Mouse (Mus musculus) adrenal gland, postnatal 4 days (tissue): ENCODE data around the gene Gm2a. TPM values are rescaled to one million over a fixed set of nuclear protein-coding genes. Genes with fewer than 3 reads are reported as not detected.

Source experiments
- DNase-seq, 2 experiments: peaks; one replicate each; pipeline ENCODE4 v3.0.0; 2021 to 2022; ENCODE audit warnings: low spot score in 2 of 2, mixed read lengths in 2 of 2
- total RNA-seq, 2 experiments: library from RNA; stranded (reverse); gene quantifications; 2 replicates each; pipeline ENCODE4 v1.2.3; 2021

The Gm2a gene
- total RNA-seq, 2 experiments from 2014 or later: 114 to 115 TPM

GRCm38 (mm10) chr11:55127937-55128336, 30.0 kb downstream of the Gm2a start:
- no peak for DNase-seq

DNA sequence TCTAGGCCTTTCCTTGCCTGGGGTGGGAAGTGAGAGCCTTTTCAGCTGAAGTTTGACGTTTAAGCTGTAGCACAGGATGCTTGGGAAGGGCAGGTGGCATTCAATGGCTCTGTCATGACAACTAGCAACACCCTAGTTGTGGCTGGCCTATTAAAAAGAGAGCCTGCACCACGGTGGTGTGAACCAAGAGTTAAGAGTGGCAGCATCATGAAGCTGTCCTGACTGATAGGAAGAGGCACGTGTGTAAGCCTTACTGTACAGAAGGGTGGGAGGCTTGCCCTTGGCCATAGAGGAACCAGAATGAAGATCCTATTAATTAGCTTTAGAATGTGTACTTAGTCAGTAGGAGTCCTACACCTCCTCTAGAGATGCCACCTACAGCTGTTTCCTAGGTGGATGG, 30.5 kb downstream of the Gm2a start:
- DNase-seq: no peak

GRCm38 (mm10) chr11:55131077-55131742, 33.3 kb downstream of the Gm2a start:
- DNase-seq: no peak

DNA sequence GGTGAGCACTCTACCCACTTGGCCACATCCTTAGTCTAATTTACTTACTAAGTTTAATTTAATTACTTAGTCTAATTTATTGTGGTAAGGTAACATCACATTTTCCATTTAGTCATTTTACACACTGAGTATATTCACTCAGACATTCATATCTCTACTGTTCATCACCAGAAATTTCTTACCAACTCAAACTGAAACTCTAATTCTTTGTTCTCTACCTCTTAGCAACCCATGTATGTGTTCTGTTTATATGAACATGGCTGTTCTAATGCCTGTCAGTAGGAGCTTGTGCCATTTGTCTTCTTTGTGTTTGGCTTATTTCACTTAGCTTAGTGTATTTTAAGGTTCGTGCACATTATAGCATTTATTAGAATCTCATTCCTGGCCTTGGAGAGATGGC, 34.0 kb downstream of the Gm2a start:
- no peak for DNase-seq

DNA sequence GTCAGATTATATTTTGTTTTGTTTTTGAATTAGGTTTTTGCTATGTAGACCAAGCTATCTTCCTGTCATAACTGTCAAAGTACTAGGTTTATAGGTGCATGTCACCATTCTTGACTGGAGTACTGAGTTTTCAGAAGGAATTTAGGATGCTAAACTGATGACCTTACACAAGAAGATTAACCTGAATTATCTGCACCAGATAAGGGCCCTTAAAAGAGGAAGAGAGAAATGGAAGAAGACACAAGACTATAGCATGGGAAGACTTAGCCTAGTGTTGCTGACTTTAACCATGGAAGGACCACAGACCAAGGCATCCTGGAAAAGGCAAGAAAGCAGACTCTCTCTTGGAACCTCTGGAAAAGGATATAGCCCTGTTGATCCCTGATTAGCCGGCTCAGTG, 35.3 kb downstream of the Gm2a start:
- DNase-seq: no peak

DNA sequence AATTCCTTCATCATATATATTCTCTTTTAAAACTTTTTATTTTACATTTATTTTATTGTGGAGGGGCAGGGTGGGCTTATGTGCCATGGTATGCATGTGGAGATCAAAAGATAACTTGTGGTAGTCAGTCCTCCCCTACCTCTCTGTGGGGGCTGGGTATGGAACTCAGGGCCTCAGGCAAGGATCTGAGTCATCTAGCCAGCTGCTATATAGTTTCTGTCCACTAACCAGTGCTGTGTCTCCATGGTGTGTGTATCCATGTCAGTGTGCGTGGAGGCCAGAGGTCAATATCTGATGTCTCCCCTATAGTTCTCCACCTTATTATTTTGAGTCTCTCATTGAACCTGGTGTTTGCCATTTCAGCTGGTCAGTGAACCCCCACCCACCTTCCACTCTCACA, 36.5 kb downstream of the Gm2a start:
- DNase-seq: no peak

- no peak for DNase-seq
Observed at GRCm38 (mm10) chr11:55134871-55135270, 37.0 kb downstream of the Gm2a start.

DNA sequence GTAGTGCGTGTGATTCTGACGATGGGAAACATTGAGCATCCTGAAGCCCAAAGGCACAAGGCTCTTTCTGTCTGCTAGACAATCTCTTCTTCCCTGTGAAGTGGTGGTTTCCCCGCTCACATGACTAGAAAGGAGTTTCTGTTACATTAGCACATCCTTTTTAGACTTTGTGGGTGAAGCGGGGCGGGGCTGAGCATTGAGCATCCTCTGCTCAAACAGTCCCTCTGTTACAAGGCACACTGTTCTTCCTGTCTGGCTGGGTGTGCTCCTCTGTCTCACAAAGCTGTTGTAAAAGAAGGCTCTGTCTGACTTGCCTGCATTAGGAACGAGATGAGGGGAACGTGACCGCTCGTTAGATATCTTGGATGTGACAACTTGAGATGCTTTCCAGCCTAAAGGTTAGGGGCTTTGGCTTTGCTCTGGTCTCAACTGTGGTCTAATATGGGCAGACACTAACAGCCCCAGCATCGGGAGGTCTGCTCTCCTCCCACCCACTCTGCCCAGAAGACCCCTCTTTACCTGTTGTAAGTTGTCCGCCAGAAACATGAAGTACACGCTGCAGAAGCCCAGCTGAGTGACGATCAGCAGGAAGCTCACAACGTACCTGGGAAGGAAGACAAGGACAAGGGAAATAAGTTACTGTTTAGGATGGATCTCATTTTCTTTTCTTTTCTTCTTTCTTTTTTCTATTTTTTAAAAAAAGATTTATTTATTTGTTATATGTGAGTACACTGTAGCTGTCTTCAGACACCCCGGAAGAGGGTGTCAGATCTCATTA, 39.0 kb downstream of the Gm2a start:
- no peak for DNase-seq

DNA sequence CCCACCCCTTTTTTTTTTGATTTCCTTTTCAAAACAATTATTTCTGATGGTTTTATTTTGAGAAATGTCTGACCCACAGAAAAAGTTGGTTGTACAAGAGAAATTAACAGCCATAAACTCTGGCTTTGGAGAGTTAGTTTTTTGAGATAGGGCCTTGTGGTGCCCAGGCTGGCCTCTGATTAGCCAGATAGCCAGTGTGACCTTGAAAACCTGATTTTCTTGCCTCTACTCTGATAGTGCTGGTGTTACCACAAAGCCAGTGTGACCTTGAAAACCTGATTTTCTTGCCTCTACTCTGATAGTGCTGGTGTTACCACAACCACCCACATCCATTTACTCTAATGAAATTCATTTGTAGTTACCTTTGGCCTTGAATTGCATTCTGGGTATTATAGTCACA, 39.7 kb downstream of the Gm2a start:
- DNase-seq: no peak

DNA sequence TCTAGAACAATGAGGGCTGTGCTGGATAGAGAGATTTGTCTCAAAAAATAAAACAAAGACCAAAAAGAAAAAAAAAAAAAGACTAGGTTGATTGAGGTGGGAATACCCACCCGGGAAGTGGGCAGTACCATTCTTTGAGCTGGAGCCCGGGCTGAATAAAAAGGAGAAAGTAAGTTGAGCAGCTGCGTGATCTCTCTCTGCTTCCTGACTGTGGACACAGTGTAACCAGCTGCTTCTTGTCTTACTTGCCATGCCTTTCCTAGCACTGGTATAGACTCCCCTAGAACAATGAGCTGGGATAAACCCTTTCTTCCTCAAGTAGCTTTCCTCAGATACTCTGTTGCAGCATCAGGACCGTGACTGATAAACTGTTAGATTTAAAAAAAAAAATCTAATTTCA, 43.6 kb downstream of the Gm2a start:
- no peak for DNase-seq

DNA sequence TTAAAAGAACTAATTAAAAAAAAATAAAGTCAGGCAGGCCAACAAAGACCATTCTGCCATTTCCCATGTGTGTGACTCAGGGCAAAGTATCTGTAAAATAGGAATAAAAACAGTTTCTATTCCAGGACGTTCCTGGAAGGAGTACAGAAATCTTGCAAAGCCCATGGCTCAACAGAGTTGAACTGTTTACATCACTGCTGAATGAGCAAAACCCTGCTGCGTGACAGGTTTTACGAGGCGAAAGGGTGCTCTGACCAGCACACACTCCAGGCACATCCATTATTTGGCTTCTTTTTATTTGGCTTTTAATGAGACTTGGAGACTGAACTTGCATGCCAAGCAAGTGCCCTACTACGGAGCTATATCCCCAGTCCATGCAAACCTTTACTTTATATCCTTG, 46.1 kb downstream of the Gm2a start:
- DNase-seq: no peak

- no peak for DNase-seq
Observed at GRCm38 (mm10) chr11:55146855-55147254, 48.9 kb downstream of the Gm2a start.

DNA sequence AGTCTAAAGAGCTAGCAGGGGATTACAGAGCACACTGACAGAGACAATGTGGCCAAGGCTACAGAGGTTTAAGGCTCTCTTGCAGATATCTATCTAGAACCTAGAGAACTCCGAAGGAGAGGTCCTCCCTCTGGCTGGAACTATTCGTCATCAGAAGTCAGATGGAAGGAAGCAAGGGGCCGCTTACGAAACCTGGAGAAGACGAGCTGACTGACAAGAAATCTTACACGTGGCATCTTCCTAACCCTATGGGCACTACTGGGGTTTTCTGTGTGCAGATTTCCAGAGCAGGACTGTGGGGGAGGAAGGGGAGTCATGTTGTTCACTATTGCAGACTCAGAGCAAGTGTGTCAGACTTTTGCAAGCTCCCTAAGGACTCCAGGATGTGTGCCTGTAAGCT, 49.5 kb downstream of the Gm2a start:
- DNase-seq: no peak

DNA sequence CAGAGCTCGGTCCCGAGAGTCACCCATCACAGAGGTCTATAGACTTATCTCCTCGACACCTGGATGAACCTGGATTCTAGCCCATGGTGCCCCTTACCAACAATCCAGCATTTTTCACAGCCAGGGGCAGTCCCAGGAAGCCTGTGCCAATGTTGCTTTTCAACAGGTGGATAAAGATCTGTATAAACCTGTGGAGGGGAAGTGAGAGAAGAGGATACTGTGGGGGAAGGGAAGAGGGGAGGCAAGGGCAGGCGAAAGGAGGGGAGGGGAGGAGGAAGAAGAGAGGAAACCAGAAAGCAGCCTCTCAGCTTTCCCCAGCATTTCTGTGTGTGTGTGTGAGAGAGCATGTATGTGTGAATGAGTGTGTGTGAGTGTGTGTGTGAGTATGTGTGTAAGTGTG, 50.5 kb downstream of the Gm2a start:
- DNase-seq: no peak

DNA sequence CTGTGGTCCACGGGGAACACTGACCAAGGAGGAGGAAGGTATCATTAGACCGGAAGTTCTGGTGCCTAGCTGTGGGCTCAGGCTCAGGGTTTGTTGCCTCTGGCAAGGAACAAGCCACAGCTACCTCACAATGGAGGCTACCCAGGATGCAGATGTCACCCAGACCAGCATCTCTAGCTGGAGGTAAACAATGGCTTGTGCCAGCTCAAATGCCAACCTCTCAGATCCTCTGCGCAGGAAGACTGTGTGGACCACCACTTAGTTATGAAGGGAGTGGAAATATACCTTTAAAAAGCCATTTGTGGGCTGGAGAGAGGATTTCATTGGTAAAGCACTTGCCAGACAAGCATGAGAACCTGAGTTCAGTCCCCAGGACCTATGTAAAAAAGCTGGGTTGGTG, 53.7 kb downstream of the Gm2a start, which contains the start of gene Slc36a3:
Gene Slc36a3 (minus strand): TSS at position 101 of the 400 bp plus-strand sequence.
- no peak for DNase-seq

DNA sequence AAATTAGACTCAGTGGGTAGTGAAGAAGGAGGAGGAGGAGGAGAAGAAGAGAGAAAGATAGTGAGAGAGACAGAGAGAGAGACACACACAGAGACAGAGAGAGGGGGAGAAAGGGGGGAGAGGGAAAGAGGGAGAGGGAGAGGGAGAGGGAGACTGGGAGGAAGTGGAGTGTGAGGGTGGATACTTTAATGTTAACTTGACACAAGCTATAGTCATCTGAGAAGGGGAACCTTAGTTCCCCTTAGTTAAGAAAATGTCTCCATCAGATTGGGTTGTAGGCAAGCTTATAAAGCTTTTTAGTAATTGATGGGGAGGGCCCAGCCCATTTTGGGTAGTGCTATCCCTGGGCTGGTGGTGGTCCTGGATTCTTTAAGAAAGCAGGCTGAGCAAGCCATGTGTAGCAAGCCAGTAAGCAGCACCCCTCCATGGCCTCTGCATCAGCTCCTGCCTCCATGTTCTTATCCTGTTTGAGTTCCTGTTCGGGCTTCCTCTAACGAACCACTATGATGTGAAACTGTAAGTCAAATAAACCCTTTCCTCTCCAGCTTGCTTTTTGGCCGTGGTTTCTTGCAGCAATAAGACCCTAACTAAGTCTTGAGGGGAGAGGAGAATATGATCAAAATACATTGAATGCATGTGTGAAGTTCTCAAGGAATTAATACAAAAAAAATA, 56.6 kb downstream of the Gm2a start:
- no peak for DNase-seq

DNA sequence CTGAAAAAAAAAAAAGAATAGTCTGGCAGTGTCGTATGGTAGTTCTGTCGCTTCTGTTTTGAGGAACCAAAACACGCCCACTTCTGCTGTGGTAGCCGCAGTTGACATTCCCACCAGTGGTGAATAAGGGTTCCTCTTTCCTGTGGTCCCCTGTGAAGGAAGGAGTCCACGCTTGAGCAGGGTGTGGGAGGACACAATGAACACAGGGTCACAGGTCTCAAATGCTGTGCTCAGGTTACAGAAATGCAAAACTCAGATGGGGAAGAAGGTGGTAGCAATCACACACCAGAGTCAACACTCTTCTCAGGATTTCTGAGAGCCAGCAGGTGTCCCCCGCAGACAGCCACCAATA, 57.1 kb downstream of the Gm2a start:
- DNase-seq: no peak

- peak; percentile 62 to 75 for DNase-seq
Observed at GRCm38 (mm10) chr11:55158785-55159359, 61.0 kb downstream of the Gm2a start.
